Mouse (Mus musculus): ENCODE data around the gene Sipa1l3.

GRCm38 (mm10) chr7:29480183-29480582, 38.3 kb downstream of the Sipa1l3 start:
- no peak for TF ChIP-seq CTCF (conservative IDR thresholded peaks at IDR 0.05; ENCODE audit: low read length)
- TF ChIP-seq NANOG (IDR thresholded peaks at IDR 0.05; ENCODE audit: borderline replicate concordance, low read length), result no peak

Measured in E14TG2a.4 (cell line).